Mouse (Mus musculus): ENCODE data around the gene Fxyd1. TPM values are rescaled to one million over a fixed set of nuclear protein-coding genes. Genes with fewer than 3 reads are reported as not detected.

Gene Fxyd1
- total RNA-seq, 2 experiments from 2014 or later, result 991 to 1,156 TPM

GRCm38 (mm10) chr7:31081106-31081505, 24.1 kb upstream of the Fxyd1 start:
- DNase-seq, result no peak
- intact Hi-C loops (cut with DNase I), result no loop called here

DNA sequence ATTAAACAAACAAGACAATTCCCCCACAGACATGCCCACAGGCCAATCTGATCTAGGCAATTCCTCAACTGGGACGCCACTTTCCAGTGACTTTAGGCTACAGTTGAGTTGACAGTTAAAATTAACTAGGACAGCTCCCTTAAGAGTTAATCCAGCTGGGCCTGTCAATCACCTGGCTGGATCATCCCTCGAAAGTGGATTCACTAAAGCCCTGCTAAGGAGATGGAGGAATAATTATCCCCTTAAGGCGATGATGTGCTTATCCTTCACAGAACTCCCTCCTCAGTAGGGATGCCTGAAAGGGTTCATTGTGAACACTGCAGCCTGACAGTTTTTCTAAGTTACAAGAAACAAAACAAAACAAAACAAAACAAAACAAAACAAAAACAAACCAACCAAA, 23.6 kb upstream of the Fxyd1 start:
- DNase-seq, result no peak
- intact Hi-C loops (cut with DNase I), result no loop called here

- no peak for DNase-seq
- intact Hi-C loops (cut with DNase I), result no loop called here
These were observed 22.7 kb upstream of the Fxyd1 start for GRCm38 (mm10) chr7:31079670-31080069.

GRCm38 (mm10) chr7:31077885-31078445, 21.0 kb upstream of the Fxyd1 start:
- DNase-seq, result no peak
- intact Hi-C loops (cut with DNase I), result loop anchor here (2.0 kb wide), 1 partner anchor 15 kb away; no protein-coding TSS in a partner anchor

GRCm38 (mm10) chr7:31077470-31077869, 20.5 kb upstream of the Fxyd1 start:
- intact Hi-C loops (cut with DNase I), result loop anchor here (2.0 kb wide), 1 partner anchor 15 kb away; no protein-coding TSS in a partner anchor
- DNase-seq, result no peak

GRCm38 (mm10) chr7:31076492-31076891, 19.5 kb upstream of the Fxyd1 start, which contains the start of gene Fxyd3:
Gene Fxyd3, minus strand, starts transcription at chr7:31076704.
- intact Hi-C loops (cut with DNase I), result loop anchor here (2.0 kb wide), 1 partner anchor 14 kb away; no protein-coding TSS in a partner anchor
- DNase-seq, result no peak

- intact Hi-C loops (cut with DNase I), result no loop called here
- no peak for DNase-seq
These were observed 17.7 kb upstream of the Fxyd1 start for GRCm38 (mm10) chr7:31074713-31075069.

DNA sequence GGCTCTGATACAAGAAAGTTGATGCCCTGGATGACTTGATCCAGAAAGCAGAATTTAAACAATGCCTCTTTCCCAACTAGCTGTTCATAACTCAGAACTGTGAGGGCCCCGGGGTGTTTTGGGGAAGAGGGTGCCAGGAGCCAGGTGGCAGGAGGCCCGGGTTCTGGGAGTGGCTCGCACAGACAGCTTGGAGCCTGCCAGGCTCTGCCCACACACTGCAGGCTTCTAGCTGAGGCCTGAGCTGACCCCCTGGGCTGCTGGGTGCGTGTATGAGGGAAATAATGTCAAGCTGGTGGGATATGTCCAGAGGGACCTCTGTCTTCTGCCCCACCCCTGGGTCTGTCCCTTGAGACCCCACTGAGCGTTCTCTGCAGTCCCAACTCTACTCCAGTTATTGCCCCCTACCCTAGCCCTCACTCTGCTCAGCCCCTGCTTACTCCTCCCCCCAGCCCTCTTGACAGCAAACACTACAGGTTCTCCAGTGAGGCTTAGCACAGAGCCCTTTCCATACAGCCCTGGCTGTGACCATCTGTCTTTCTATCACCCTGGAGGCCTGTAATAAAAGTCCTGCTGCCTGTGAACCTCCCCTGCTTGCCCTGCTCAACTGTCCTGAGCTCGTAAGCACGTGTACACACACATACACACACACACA, 17.2 kb upstream of the Fxyd1 start:
- no peak for DNase-seq
- intact Hi-C loops (cut with DNase I), result no loop called here

DNA sequence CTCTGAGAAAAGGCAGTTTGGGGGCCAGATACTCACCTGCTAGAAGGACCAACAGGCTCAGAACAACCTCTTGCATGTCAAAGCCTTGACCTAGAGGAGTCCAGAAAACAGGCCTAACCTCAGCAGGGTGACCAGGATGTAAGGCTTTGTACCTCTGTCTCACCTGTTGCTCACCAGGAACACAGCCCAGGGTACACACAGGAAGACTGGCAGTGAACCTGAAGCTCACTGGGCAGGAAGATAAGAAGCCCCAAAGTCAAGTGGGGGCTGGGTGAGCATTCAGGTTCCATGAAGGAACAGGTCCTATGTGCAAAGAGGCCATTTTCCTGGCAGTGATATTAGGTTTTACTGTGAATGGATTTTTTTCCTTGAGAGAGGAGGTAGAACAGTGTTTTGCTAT, 16.5 kb upstream of the Fxyd1 start:
- intact Hi-C loops (cut with DNase I), result no loop called here
- no peak for DNase-seq

DNA sequence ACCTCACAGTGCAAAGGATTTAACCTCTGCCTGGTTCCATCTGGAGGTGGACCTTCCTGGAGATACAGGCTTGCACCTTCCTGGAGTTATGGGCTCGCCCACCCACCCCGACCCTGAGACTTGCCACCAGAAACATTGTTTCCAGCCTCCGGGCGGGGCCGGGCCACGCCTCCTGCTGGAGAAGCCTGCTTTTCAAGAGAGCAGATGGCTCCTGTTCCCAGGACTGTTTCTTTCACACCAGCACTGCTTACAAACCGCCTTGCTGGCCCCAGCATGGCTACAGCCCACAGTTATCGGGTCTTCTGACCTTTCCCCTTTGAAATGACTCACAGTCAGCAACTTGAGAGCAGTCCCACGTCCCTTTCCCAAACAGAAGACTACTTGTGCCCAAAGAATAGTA, 15.3 kb upstream of the Fxyd1 start:
- no peak for DNase-seq
- intact Hi-C loops (cut with DNase I), result no loop called here

DNA sequence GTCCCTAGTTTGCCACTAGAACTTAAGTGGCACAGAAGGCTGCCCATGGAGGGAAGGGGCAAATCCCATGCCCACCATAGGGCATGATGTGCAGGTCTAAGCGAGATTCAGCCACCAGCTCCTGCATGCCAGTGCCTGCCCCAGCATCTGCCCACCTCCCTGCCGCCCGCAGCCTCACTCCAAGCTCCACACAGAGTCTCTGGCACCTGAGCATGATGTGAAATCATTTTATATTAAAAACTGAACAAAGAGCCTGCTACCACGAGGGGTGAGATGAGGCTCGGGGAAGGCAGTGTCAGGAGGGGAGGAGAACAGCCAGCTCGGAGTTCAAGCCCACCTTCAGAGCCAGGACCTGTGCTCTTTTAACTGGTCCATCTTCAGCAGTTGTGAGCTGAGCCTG, 13.3 kb upstream of the Fxyd1 start:
- intact Hi-C loops (cut with DNase I), result no loop called here

GRCm38 (mm10) chr7:31069491-31069890, 12.5 kb upstream of the Fxyd1 start:
- intact Hi-C loops (cut with DNase I), result no loop called here

More for the DNA sequence above, 13.3 kb upstream of the Fxyd1 start:
- no peak for DNase-seq

DNA sequence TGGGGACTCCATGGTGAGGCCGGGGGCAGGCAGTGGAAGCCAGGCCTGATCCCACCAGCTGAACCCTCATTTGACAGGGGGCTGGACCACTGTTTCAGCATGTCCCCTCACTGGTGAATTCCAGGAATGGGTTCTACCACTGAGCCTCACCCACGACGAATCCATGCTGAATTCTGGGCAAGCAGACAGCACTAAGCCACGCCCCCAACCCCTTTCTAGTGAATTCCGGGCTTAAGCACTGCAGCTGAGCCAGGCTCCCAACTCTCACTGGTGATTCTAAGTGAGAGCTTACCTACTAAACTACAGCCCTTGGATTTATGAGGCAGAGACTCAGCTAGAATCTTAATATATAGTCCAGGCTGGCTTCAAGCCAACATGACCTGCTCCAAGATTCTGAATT, 10.8 kb upstream of the Fxyd1 start:
- intact Hi-C loops (cut with DNase I), result no loop called here
- DNase-seq, result no peak

More at GRCm38 (mm10) chr7:31069491-31069890, 12.5 kb upstream of the Fxyd1 start:
- DNase-seq, result no peak

- intact Hi-C loops (cut with DNase I), result loop anchor here (2.0 kb wide), 1 partner anchor 14 kb away; the partner anchor contains the start of gene Fxyd3
- DNase-seq, result no peak
These were observed 6.1 kb upstream of the Fxyd1 start for GRCm38 (mm10) chr7:31063074-31063560.

GRCm38 (mm10) chr7:31060621-31061010, 3.6 kb upstream of the Fxyd1 start:
- intact Hi-C loops (cut with DNase I), result no loop called here
- no peak for DNase-seq

GRCm38 (mm10) chr7:31059919-31060620, 3.1 kb upstream of the Fxyd1 start:
- intact Hi-C loops (cut with DNase I), result loop anchor here (1.0 kb wide), 1 partner anchor 35 kb away; no protein-coding TSS in a partner anchor
- DNase-seq, result no peak

DNA sequence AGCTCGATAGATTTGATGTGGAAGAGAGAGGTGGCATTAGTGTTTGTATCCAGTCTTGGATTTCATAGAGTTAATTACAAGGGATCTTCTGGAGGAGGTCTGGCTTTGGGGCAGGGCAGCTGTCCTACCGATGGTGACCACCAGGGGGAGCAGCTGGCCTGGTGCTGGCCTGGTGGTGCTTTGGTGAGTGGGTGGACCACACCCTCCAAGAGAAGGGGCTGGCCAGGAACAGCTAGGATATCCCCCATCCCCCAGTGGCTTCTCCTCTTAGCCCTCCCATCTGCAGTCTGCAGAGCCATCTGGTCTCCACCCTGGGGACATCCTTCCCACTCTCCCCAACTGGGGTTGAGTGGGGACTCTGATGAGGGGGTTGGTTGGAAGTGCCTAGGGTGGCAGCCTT, 2.1 kb upstream of the Fxyd1 start, which contains the start of gene Lgi4:
Gene Lgi4, plus strand, starts transcription at position 235 of the 400 bp plus-strand sequence.
- DNase-seq, result peak; percentile 89 to 96
- intact Hi-C loops (cut with DNase I), result loop anchor here (1.0 kb wide), 1 partner anchor 36 kb away; no protein-coding TSS in a partner anchor

GRCm38 (mm10) chr7:31058211-31058610, 1.2 kb upstream of the Fxyd1 start:
- DNase-seq, result no peak
- intact Hi-C loops (cut with DNase I), result no loop called here

DNA sequence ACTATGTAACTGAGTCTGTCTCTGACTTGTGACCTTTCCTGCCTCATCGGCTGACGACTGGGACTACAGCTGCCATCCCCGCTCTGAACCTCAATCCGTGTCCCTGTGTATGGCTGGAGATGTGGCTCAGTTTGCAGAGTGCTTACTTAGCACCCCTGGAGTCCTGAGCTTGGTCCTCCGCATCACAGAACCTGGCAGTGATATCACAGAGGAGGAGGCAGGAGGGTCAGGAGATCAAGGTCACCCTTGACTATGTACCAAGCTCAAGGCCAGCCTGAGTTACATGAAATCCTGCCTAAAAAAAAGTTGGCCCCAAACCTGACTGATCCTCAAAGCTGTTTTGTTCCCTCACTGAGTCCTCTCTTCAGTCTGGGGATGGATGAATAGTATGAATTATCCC, 731 bp upstream of the Fxyd1 start:
- no peak for DNase-seq
- intact Hi-C loops (cut with DNase I), result no loop called here

DNA sequence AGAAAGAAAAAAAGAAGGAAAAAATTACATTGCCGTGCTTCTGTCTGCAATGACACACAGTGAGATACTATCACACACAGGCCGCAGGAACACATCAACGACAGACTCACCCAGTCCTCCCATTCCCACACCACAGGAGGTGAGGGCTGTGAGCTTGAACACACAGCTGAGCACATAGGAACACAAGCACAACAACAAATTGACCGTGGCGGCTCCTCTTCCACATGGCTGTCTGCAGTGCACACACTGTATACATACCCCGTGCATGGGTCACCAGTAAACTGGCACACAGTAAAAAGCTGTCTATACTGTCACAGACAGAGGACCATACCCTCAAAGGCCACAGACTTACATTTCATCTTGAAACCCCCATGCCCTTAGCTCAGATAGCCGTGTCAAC, 551 bp downstream of the Fxyd1 start:
- DNase-seq, result no peak
- intact Hi-C loops (cut with DNase I), result no loop called here

DNA sequence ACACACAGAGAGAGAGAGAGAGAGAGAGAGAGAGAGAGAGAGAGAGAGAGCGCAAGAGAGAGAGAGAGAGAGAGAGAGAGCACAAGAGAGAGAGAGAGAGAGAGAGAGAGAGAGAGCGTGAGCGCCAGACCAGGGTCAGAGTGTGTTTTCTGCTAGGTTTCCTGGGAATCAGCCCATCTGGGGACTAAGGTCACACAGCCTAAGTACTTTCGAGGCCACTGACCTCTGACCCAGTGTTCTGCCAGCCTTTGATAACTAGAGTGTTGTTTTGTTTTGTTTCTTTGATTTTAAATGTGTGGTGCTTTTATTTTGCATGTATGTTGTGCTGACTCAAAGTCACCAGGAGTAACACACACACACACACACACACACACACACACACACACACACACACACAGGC, 1.1 kb downstream of the Fxyd1 start:
- DNase-seq, result no peak
- intact Hi-C loops (cut with DNase I), result no loop called here
